Mouse (Mus musculus): ENCODE measurements around the gene Morn3. TPM values are rescaled to one million over a fixed set of nuclear protein-coding genes. Genes with fewer than 3 reads are reported as not detected.
"Not testable (repeated sequence)": the region's sequence is repeated elsewhere in the genome, so short reads cannot be mapped to it uniquely, and the experiment has no call there.

Gene Morn3
- total RNA-seq, 2 experiments from 2014 or later: 0.93 TPM; not detected in 1

GRCm38 (mm10) chr5:123061402-123061749 lies 14.6 kb upstream of the Morn3 start:
- DNase-seq; intact Hi-C loops (cut with DNase I): not testable (repeated sequence)

GRCm38 (mm10) chr5:123060706-123061401 lies 14.0 kb upstream of the Morn3 start:
- intact Hi-C loops (cut with DNase I): no loop called here
- DNase-seq: no peak

GRCm38 (mm10) chr5:123059757-123060520 lies 13.1 kb upstream of the Morn3 start:
- intact Hi-C loops (cut with DNase I): loop anchor here (5.0 kb wide), 1 partner anchor 43 kb away; the partner anchor contains the start of gene Orai1

GRCm38 (mm10) chr5:123058251-123059102 lies 11.7 kb upstream of the Morn3 start:
- no peak for DNase-seq
- intact Hi-C loops (cut with DNase I): loop anchor here (5.0 kb wide), 1 partner anchor 41 kb away; the partner anchor contains the start of gene Orai1

More at GRCm38 (mm10) chr5:123059757-123060520, 13.1 kb upstream of the Morn3 start:
- peak; percentile 46 to 61 for DNase-seq

GRCm38 (mm10) chr5:123057366-123058250 lies 10.8 kb upstream of the Morn3 start:
- peak; percentile 98 to 99 for DNase-seq
- intact Hi-C loops (cut with DNase I): loop anchor here (5.0 kb wide), 1 partner anchor 40 kb away; the partner anchor contains the start of gene Orai1

GRCm38 (mm10) chr5:123051736-123052135 lies 4.9 kb upstream of the Morn3 start:
- intact Hi-C loops (cut with DNase I): no loop called here
- DNase-seq: no peak

- DNase-seq: peak in 1 of 2 experiments; percentile 31
- intact Hi-C loops (cut with DNase I): no loop called here
These were observed 4.1 kb upstream of the Morn3 start for GRCm38 (mm10) chr5:123050918-123051317.

- intact Hi-C loops (cut with DNase I): loop anchor here (5.0 kb wide), 1 partner anchor 122 kb away; no protein-coding TSS in a partner anchor
- peak in 1 of 2 experiments; percentile 48 for DNase-seq
These were observed 2.5 kb upstream of the Morn3 start for GRCm38 (mm10) chr5:123049271-123049670.

GRCm38 (mm10) chr5:123045561-123046295 lies 1.1 kb downstream of the Morn3 start:
- DNase-seq: peak; percentile 79 to 86
- intact Hi-C loops (cut with DNase I): loop anchor here (1.0 to 5.0 kb wide), 3 partner anchors 29 to 118 kb away; no protein-coding TSS in a partner anchor

GRCm38 (mm10) chr5:123043856-123044255 lies 3.0 kb downstream of the Morn3 start:
- intact Hi-C loops (cut with DNase I): loop anchor here (2.0 kb wide), 1 partner anchor 27 kb away; no protein-coding TSS in a partner anchor
- DNase-seq: peak in 1 of 2 experiments; percentile 36

- intact Hi-C loops (cut with DNase I): no loop called here
- DNase-seq: no peak
These were observed 6.0 kb downstream of the Morn3 start for GRCm38 (mm10) chr5:123040796-123041195.

GRCm38 (mm10) chr5:123039120-123039752 lies 7.6 kb downstream of the Morn3 start:
- peak; percentile 77 to 84 for DNase-seq
- intact Hi-C loops (cut with DNase I): no loop called here

- intact Hi-C loops (cut with DNase I): no loop called here
- DNase-seq: no peak
These were observed 8.7 kb downstream of the Morn3 start for GRCm38 (mm10) chr5:123038115-123038514.

GRCm38 (mm10) chr5:123035564-123035963 lies 11.3 kb downstream of the Morn3 start:
- no peak for DNase-seq
- intact Hi-C loops (cut with DNase I): no loop called here

- intact Hi-C loops (cut with DNase I): no loop called here
- no peak for DNase-seq
These were observed 11.7 kb downstream of the Morn3 start for GRCm38 (mm10) chr5:123035089-123035488.

GRCm38 (mm10) chr5:123033646-123034160 lies 13.1 kb downstream of the Morn3 start:
- intact Hi-C loops (cut with DNase I): no loop called here
- no peak for DNase-seq

GRCm38 (mm10) chr5:123031312-123031711 lies 15.5 kb downstream of the Morn3 start:
- DNase-seq: no peak
- intact Hi-C loops (cut with DNase I): no loop called here

GRCm38 (mm10) chr5:123029729-123030128 lies 17.1 kb downstream of the Morn3 start:
- no peak for DNase-seq
- intact Hi-C loops (cut with DNase I): no loop called here
